Mouse (Mus musculus) heart, embryonic 13.5 days (tissue): Measurements from ENCODE around the gene Coq4. TPM values are rescaled to one million over a fixed set of nuclear protein-coding genes. Genes with fewer than 3 reads are reported as not detected.

Experiments
- microRNA-seq: library from miRNA; unstranded; fragments of <30 nt; microRNA quantifications from one replicate; pipeline ENCODE4, GENCODE M21; 2016
- polyA plus RNA-seq: library from polyadenylated mRNA; unstranded; fragments of >200 nt; fragmentation: Nextera tagmentation; extraction: Ambion mirVana; gene quantifications from 2 replicates; pipeline ENCODE4 v1.2.1, GENCODE M21; 2015

Coq4 gene
- polyA plus RNA-seq, 1 experiment from 2014 or later, result 24.6 TPM

Small RNAs within 50 kb of the gene (microRNA-seq; reads per million reads assigned to microRNA genes)
- not detected for gene Mir219a-2
- gene Mir219b, result not detected

Other genes with a start within 250 kb of the Coq4 start
- 8.4 and 9.7 TPM in 2 replicates for gene Rapgef1, start 167.8 kb upstream of the Coq4 start, polyA plus RNA-seq
- 0.18 TPM in 1 of 2 replicates, not detected in the other for gene Gm13420, start 35.8 kb upstream of the Coq4 start, polyA plus RNA-seq
- gene Gm13547, start 28.2 kb upstream of the Coq4 start, polyA plus RNA-seq, result not detected in 2 replicates
- 30.7 and 34.2 TPM in 2 replicates for gene Trub2, start 1.0 kb downstream of the Coq4 start, polyA plus RNA-seq
- gene Slc27a4, start 15.1 kb downstream of the Coq4 start, polyA plus RNA-seq, result 9.2 and 10.1 TPM in 2 replicates
- gene Urm1, start 32.6 kb downstream of the Coq4 start, polyA plus RNA-seq, result 15.7 and 17.1 TPM in 2 replicates
- gene Cercam, start 81.7 kb downstream of the Coq4 start, polyA plus RNA-seq, result 19.6 and 21.5 TPM in 2 replicates
- 47.0 and 47.2 TPM in 2 replicates for gene Odf2, start 101.7 kb downstream of the Coq4 start, polyA plus RNA-seq
- 33.1 and 39.7 TPM in 2 replicates for gene Gle1, start 147.9 kb downstream of the Coq4 start, polyA plus RNA-seq
- 86.6 and 89.5 TPM in 2 replicates for gene Sptan1, start 178.1 kb downstream of the Coq4 start, polyA plus RNA-seq